ENCODE assay signal across 16 mouse cellular contexts in the genomic region with DNA sequence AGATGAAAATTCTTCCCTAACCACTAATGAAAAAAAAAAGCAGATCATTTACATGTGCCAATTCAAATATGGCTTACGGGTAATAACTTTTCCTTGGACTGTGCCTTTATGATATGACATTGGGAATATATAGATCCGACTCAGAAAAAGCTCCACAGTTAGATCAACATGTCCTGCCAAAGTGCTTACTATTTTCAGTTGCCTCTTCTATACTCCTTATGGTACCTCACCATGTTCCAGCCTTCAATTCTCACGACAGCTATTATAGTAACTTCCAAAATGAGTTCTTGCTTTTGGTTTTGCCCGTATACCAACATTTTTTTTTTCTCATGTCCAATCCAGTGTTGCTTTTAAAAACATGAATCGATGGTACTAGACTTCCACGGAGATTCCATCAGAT.
"Had no signal": no experiment of that assay in that cellular context is flagged by ENCODE, and none has a peak within 500 bp of the region (broad histone marks: within the 10 kb centered on the region; RNA-seq: fewer than 3 reads in every experiment).

No protein-coding gene starts in this region.

- H3K9me3 ChIP-seq: kidney, embryonic 15.5 days; liver, embryonic 13.5 days; neural tube, embryonic 12.5 days; neural tube, embryonic 15.5 days had no signal

- H3K4me1 ChIP-seq: kidney, embryonic 15.5 days; liver, embryonic 13.5 days; neural tube, embryonic 12.5 days; neural tube, embryonic 15.5 days had no signal

- DNase-seq: kidney, adult 11 months; kidney, adult 8-10 months; kidney, postnatal 10 days; kidney, postnatal 36 days; liver, embryonic 13.5 days; lung, adult 2 months; lung, postnatal 14 days; lung, postnatal 4 days; midbrain, embryonic 14.5 days; thymus, adult 2 months; thymus, postnatal 14 days; thymus, postnatal 4 days had no signal

- H3K4me2 ChIP-seq: kidney, embryonic 15.5 days; liver, embryonic 13.5 days; midbrain, embryonic 11.5 days; neural tube, embryonic 12.5 days; neural tube, embryonic 15.5 days had no signal

- H3K36me3 ChIP-seq: kidney, embryonic 15.5 days; liver, embryonic 13.5 days; neural tube, embryonic 12.5 days; neural tube, embryonic 15.5 days had no signal

- H3K27me3 ChIP-seq: kidney, embryonic 15.5 days; liver, embryonic 13.5 days; neural tube, embryonic 12.5 days; neural tube, embryonic 15.5 days had no signal

- H3K4me3 ChIP-seq: kidney, embryonic 15.5 days; liver, embryonic 13.5 days; neural tube, embryonic 12.5 days; neural tube, embryonic 15.5 days had no signal

- H3K27ac ChIP-seq: kidney, embryonic 15.5 days; liver, embryonic 13.5 days; neural tube, embryonic 12.5 days; neural tube, embryonic 15.5 days had no signal

- H3K9ac ChIP-seq: kidney, embryonic 15.5 days; liver, embryonic 13.5 days; neural tube, embryonic 12.5 days; neural tube, embryonic 15.5 days had no signal
